Mouse (Mus musculus) limb, embryonic 15.5 days (tissue): ENCODE data around the gene Gipc3. TPM values are rescaled to one million over a fixed set of nuclear protein-coding genes. Genes with fewer than 3 reads are reported as not detected.

ENCODE experiments used
- ATAC-seq: fragments of 200-750 bp; cut with Nextera tagmentation; 2 replicates; pipeline ENCODE4 v1.8.0; 2017; ENCODE audit warnings: low read depth, moderate TSS enrichment; ENCODE audit not compliant: insufficient number of reproducible peaks, low FRiP score, low TSS enrichment
- H3K27ac ChIP-seq: fragments of 300-500 bp; sonication (generic); 2 replicates; pipeline ENCODE4 v1.5.1; 2015; ENCODE audit warnings: moderate library complexity, mild to moderate bottlenecking, inconsistent platforms
- H3K27me3 ChIP-seq: fragments of 300-500 bp; sonication (generic); 2 replicates; pipeline ENCODE4 v1.6.1; 2015; ENCODE audit warnings: inconsistent platforms
- H3K36me3 ChIP-seq: fragments of 300-500 bp; sonication (generic); 2 replicates; pipeline ENCODE4 v1.6.1; 2015; ENCODE audit warnings: inconsistent platforms
- H3K4me1 ChIP-seq: fragments of 300-500 bp; sonication (generic); 2 replicates; pipeline ENCODE4 v1.6.1; 2015; ENCODE audit warnings: inconsistent platforms
- H3K4me2 ChIP-seq: fragments of 300-500 bp; sonication (generic); 2 replicates; pipeline ENCODE4 v1.6.1; 2015; ENCODE audit warnings: mild to moderate bottlenecking, inconsistent platforms
- H3K4me3 ChIP-seq: fragments of 300-500 bp; sonication (generic); 2 replicates; pipeline ENCODE4 v1.5.1; 2015; ENCODE audit warnings: mild to moderate bottlenecking, inconsistent platforms
- H3K9ac ChIP-seq: fragments of 300-500 bp; sonication (generic); 2 replicates; pipeline ENCODE4 v1.6.1; 2015; ENCODE audit warnings: inconsistent platforms
- H3K9me3 ChIP-seq: fragments of 300-500 bp; sonication (generic); 2 replicates; pipeline ENCODE4 v1.6.1; 2016; ENCODE audit warnings: inconsistent platforms
- WGBS: fragments of 180-500 bp; shearing (Covaris S2); methylation state at CpG from one replicate; pipeline ENCODE4 v1.1.7; 2015; 5-methylcytosine and 5-hydroxymethylcytosine counted together
- polyA plus RNA-seq: library from polyadenylated mRNA; unstranded; fragments of >200 nt; fragmentation: Nextera tagmentation; extraction: Ambion mirVana; gene quantifications from 2 replicates; pipeline ENCODE4 v1.2.1, GENCODE M21; 2015

Gipc3 gene
- polyA plus RNA-seq, 1 experiment from 2014 or later, result 0.04 TPM

DNA sequence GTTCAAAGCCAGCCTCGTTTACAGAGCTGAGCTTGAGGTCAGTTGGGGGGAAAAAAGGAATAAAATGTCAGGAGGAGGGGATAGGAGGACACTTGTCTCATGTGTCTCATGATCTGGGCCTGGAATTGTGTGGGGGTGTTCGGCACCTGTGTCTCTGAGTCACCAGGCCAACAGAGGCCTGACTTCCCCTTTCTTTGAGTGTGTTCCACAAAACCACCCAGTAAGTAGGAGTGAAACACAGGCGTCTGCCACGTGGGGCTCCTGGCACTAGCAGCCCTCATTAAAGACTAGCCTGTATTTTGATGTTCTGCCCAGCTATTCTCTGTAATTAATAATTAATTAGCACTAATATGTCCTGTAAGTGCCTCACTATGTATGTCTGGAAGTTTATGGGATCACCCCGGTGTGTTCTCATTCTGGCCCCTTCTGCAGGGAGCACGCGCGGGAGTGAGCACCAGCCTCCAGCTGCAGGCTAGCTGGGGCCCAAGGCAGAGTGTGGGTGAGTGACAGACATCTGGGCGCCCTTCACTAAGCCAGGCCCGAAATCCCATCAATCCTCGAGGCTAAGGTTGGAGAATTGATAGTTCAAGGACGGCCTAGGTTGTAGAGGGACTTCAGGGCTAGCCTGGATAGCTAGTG, 13.4 kb upstream of the Gipc3 start:
- peaks cover 31% of the 10 kb centered on the region for H3K4me1 ChIP-seq
- H3K27me3 ChIP-seq, result 0 out of 2 replicates have a peak, but pooled peaks cover 3% of the 10 kb centered on the region
- peak overlapping the region; percentile 97 for H3K4me2 ChIP-seq
- H3K4me3 ChIP-seq, result peak overlapping the region; percentile 76; the same call in 1 of the 2 replicates
- no peak for ATAC-seq
- H3K36me3 ChIP-seq, result 0 out of 2 replicates have a peak, but pooled peaks cover 7% of the 10 kb centered on the region
- H3K27ac ChIP-seq, result no peak overlapping the region
- H3K9ac ChIP-seq, result no peak overlapping the region
- no peaks in the 10 kb centered on the region for H3K9me3 ChIP-seq
- WGBS, result 36% methylated on average over 12 of the region's 12 CpGs

DNA sequence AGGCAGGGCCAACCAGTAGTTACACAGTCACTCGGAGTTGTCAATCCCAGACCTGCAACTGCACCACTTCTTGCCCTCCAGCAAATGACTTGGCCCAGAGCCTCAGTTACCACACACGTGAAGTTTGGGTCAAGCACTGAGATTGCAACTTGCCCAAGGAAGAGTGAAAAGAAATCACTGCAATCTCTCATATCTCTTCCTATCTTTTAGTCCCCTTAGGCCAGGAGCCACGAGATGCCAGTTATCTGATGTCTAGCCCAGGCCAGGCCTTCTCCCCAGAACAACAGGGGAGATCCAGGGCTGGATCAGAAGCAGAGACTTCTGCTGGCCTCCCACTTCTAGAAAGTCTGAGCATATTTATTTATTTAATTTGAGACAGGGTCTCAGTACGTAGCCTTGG, 12.5 kb upstream of the Gipc3 start:
- Histone ChIP-seq H3K9ac (no peak overlapping the region), H3K27ac (no peak overlapping the region), H3K4me1 (peaks cover 27% of the 10 kb centered on the region), H3K9me3 (no peaks in the 10 kb centered on the region), H3K27me3 (0 out of 2 replicates have a peak, but pooled peaks cover 3% of the 10 kb centered on the region), H3K4me2 (no peak overlapping the region), H3K36me3 (0 out of 2 replicates have a peak, but pooled peaks cover 6% of the 10 kb centered on the region), H3K4me3 (no peak overlapping the region)
- WGBS, result 78% methylated on average over 4 of the region's 4 CpGs
- ATAC-seq, result no peak

DNA sequence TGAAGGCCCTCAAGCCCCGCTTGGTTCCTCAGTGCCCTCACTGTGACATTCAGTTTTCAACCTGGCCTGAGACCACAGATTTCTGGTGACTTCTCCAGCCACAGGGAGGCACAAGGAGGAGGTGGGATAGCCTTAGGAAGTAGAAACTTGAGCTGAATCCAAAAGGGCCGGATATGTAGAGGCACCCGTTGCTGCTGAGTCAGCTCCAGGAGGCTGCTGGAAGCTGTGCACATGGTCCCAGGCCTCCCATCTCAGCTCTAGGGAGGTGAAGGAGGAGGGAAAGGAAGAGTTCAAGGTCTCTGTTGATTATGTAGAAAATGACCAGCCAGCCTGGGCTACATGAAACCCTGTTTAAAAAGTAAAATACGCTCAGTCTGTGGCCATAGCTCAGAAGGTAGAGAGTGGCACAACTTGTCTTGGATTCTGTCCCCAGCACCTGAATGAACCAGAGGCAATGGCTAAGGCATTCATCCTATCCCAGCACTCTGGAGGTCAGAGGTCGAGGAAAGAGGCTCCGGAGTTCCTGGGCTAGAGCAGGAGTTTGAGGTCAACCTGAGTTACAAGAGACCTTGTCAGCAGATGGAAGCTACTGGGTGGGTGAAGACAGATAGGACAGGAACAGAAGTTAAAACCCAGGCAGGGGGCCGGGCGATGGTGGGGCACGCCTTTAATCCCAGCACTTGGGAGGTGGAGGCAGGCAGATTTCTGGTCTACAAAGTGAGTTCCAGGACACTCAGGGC, 11.8 kb upstream of the Gipc3 start:
- Histone ChIP-seq H3K36me3 (0 out of 2 replicates have a peak, but pooled peaks cover 3% of the 10 kb centered on the region), H3K4me1 (peaks cover 27% of the 10 kb centered on the region), H3K27ac (no peak overlapping the region), H3K9me3 (no peaks in the 10 kb centered on the region), H3K27me3 (0 out of 2 replicates have a peak, but pooled peaks cover 3% of the 10 kb centered on the region), H3K9ac (no peak overlapping the region), H3K4me2 (no peak overlapping the region), H3K4me3 (no peak overlapping the region)
- ATAC-seq, result no peak
- WGBS, result 62% methylated on average over 9 of the region's 9 CpGs

DNA sequence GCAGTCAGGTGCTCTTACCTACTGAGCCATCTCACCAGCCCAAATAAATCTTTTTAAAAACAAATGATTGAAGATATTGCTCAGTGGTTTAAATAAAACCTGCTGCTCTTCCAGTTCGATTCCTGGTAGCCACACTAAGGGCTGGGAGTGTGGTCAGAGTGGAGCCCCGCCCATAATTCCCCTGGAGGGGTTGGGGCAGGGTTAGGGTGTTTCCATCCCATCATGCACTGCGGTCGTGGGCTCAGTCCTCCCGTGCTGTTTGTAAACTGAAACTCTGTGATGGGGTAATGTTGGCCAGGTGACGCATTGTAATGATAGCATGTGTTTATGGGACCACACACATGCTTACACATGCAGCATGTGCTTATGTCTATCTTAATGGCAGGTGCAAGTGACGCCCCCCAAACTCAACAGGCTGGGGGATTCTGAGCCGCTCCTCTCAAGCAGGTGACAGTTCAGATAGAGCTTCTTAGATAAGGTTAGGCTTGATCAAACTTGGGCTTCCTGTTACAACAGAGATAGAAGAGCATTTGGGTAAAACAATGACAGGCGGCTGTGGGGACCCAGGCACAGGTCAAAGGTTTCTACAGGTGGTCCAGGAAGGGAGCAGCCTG, 8.7 kb upstream of the Gipc3 start:
- H3K27me3 ChIP-seq, result 0 out of 2 replicates have a peak, but pooled peaks cover 3% of the 10 kb centered on the region
- no peak for ATAC-seq
- no peak overlapping the region for H3K4me2 ChIP-seq
- peaks cover 30% of the 10 kb centered on the region for H3K4me1 ChIP-seq
- H3K9ac ChIP-seq, result no peak overlapping the region
- no peaks in the 10 kb centered on the region for H3K9me3 ChIP-seq
- WGBS, result 19% methylated on average over 9 of the region's 9 CpGs
- H3K36me3 ChIP-seq, result peaks cover 14% of the 10 kb centered on the region
- H3K27ac ChIP-seq, result 0 out of 2 replicates have a peak overlapping the region, but pooled peaks have one; percentile 33
- no peak overlapping the region for H3K4me3 ChIP-seq

DNA sequence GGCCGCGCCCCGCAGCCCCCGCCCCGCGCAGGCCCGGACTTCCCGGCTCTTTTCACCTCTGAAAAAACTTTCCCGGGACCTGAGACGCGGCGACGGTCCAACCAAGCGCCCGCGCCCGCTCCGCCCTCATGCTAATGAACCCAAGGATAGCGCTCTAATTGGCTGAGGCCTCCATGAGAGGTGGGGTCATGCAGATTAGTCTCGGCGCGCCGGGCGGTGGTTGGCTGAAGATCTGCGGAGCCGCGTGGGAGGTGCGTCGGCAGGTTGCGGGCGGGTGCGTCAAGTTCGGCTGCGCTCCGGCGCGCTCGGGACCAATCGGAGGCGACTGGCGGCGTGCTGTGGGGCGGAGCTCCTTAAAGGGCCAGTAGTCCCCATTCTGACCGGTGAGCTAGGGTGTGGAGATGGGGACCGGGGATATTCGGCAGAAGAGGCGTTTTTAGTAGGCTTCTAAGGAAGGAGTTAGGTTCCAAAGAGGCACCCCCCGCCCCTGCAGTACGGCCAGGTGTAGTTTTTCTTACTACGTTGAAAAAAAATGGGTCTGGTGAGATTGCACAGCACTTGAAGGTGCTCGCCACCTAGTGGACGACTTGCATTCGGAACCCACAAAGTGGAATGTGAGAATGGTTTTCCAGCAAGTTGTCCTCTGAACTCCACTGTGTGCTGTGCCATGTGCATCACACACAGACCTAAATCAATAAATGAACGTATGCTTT, 7.4 kb upstream of the Gipc3 start, which contains the start of gene Hmg20b:
Gene Hmg20b, minus strand, starts transcription at position 130 of the 713 bp plus-strand sequence.
- Histone ChIP-seq H3K27ac (peak within 1 kb of the TSS; percentile 78), H3K27me3 (peaks cover 3% of the 10 kb centered on the region; the same call in 1 of the 2 replicates), H3K4me3 (peak within 1 kb of the TSS; percentile 79), H3K4me1 (peaks cover 32% of the 10 kb centered on the region), H3K36me3 (peaks cover 16% of the 10 kb centered on the region), H3K9me3 (no peaks in the 10 kb centered on the region), H3K9ac (peak within 1 kb of the TSS; percentile 78), H3K4me2 (peak within 1 kb of the TSS; percentile 84)
- peak; percentile 95 for ATAC-seq
- WGBS, result under 1% methylated on average over 54 of the region's 54 CpGs

DNA sequence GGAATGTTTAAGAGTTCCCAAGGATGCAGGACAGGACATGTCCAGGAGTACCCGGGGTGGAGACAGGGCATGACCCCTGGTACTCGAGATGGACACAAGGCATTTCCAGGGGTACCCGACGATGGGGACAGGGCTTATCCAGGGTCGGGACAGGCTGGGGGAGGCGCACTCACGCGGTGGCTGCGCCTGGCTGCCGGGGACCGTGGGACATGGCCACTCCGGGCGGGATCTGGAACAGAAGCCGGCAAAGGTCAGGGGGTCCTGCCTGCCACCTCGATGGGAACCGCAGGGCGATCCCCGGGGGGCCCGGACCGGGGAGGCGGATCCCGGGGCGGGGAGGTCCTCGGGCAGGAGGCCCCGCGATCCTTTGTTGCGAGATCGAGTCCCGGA, 6.9 kb upstream of the Gipc3 start:
- Histone ChIP-seq H3K36me3 (peaks cover 19% of the 10 kb centered on the region), H3K4me3 (peak overlapping the region; percentile 79), H3K4me2 (peak overlapping the region; percentile 84), H3K4me1 (peaks cover 32% of the 10 kb centered on the region), H3K9ac (peak overlapping the region; percentile 78), H3K27me3 (peaks cover 9% of the 10 kb centered on the region), H3K9me3 (no peaks in the 10 kb centered on the region), H3K27ac (peak overlapping the region; percentile 77)
- ATAC-seq, result peak; percentile 12; the same call in 1 of the 2 replicates
- under 1% methylated on average over 29 of the region's 29 CpGs for WGBS

DNA sequence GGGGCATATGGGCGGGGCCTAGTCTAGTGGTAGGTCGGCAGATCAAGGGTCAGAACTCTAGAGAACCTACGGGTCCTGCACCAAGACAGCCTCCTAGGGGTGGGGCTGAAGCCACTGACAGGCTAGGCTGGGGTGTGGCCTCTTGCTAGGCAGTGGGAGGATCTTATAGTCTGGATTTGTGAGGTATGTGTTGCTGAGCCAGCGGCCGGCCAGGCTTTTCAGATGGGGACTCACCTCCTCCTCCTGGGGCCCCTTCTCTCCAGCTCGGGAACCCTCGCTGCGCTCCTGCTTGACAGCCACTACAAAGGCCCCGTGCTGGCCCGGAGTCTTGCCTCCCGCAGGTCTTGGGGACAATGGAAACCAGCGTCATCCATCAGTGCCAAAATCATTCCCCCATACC, 6.1 kb upstream of the Gipc3 start:
- H3K9ac ChIP-seq, result peak overlapping the region; percentile 78; the same call in 1 of the 2 replicates
- no peak for ATAC-seq
- peaks cover 32% of the 10 kb centered on the region for H3K4me1 ChIP-seq
- WGBS, result 7% methylated on average over 12 of the region's 12 CpGs
- H3K4me2 ChIP-seq, result peak overlapping the region; percentile 84
- H3K4me3 ChIP-seq, result peak overlapping the region; percentile 79
- H3K27ac ChIP-seq, result 0 out of 2 replicates have a peak overlapping the region, but pooled peaks have one; percentile 77
- no peaks in the 10 kb centered on the region for H3K9me3 ChIP-seq
- H3K27me3 ChIP-seq, result peaks cover 16% of the 10 kb centered on the region
- H3K36me3 ChIP-seq, result peaks cover 19% of the 10 kb centered on the region

DNA sequence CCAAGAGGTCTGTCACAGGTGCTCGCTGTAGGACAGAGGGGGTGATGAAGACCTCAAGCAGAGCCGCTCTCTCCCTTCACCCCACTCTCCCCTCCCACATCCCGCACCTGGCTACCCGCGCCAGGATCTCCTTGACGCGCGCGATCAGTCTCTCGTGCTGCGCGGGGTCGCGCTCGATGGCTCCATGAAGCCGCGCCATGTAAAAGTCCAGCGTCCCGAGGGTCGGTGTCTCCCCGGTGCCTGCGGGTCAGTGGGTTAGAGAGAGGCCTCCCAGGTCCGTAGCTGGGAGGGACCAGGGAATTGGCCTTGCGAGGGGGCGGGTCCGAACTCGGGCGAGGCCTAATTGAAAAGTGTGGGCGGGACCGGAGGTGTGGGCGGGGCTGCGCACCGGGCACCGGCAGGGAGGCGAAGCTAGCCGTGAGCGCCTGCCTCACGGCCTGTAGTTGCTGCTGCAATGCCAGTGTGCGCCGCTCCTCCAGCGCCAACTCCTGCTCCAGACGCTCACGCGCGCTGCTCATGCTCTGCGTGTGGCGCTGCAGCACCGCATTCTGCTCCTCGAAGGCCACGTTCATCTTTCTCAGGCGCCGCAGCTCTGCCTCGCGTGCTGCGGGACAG, 3.5 kb upstream of the Gipc3 start:
- Histone ChIP-seq H3K4me3 (peak overlapping the region; percentile 33), H3K4me2 (peak overlapping the region; percentile 49), H3K4me1 (peaks cover 41% of the 10 kb centered on the region), H3K9ac (peak overlapping the region; percentile 28; the same call in 1 of the 2 replicates), H3K36me3 (peaks cover 19% of the 10 kb centered on the region), H3K27ac (0 out of 2 replicates have a peak overlapping the region, but pooled peaks have one; percentile 50), H3K27me3 (peaks cover 41% of the 10 kb centered on the region), H3K9me3 (no peaks in the 10 kb centered on the region)
- ATAC-seq, result no peak
- WGBS, result 12% methylated on average over 50 of the region's 55 CpGs

DNA sequence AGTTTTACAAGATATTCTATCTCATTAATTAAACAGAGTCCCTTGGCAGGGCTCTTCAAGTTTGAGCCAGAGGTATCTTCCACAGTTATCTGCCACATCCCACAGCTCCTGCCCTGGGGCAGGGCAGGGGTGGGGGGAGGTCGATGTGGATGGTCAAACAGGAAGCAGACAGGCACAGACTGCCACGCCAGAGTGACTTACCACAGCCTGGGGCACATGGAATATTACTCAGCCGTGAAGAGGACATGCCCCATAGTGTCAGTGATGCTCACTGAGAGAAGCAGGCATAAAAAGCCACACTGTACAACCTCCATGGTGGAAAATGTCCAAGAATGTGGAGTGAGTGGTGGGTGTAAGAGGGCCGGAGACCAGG, 2.1 kb upstream of the Gipc3 start:
- Histone ChIP-seq H3K9me3 (no peaks in the 10 kb centered on the region), H3K27me3 (peaks cover 53% of the 10 kb centered on the region), H3K36me3 (peaks cover 19% of the 10 kb centered on the region), H3K27ac (no peak overlapping the region), H3K4me2 (no peak overlapping the region), H3K4me1 (peaks cover 43% of the 10 kb centered on the region), H3K4me3 (no peak overlapping the region), H3K9ac (no peak overlapping the region)
- 83% methylated on average over 4 of the region's 4 CpGs for WGBS
- no peak for ATAC-seq

DNA sequence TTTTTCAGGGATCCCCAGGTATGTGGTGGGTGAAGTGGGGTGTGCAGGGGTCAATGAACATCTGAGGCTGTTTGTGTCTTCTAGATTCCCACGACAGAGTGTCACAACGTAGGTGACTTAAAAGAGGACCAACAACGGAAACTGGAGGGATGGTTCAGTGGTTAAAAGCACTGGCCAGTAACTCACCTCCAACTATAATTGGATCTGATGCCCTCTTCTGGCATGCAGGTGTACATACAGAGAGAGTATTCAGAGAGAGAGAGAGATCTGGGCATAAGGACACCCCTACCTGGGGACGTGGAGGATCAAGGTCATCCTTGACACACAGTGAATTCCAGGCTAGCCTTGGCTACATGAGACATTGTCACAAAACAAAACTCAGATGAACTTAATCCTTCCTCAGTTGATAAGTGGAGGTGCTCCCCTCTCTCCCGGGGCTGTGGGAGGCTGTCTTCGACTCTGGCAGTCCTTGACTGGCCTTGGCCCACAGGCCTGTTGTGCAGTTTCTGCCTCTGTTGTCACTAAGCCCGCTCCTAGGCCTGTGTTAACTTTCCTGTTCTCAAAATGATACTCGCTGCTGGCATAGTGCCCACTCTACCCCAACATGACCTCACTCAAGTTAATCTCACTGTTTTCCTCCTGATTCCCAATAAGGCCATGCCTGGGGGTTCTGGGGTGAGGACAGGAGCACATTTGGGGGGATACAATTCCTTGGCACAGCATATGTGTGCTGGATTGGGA, 1.5 kb upstream of the Gipc3 start:
- Histone ChIP-seq H3K4me2 (no peak overlapping the region), H3K27ac (no peak overlapping the region), H3K36me3 (peaks cover 19% of the 10 kb centered on the region), H3K9ac (no peak overlapping the region), H3K9me3 (no peaks in the 10 kb centered on the region), H3K27me3 (peaks cover 53% of the 10 kb centered on the region), H3K4me1 (peaks cover 39% of the 10 kb centered on the region), H3K4me3 (no peak overlapping the region)
- no peak for ATAC-seq
- 51% methylated on average over 8 of the region's 8 CpGs for WGBS
